8 mouse cellular contexts compared by ENCODE assay signal in genomic region chr12:69892371-69893251, GRCm38 (mm10). TPM values are rescaled to one million over a fixed set of nuclear protein-coding genes. Genes with fewer than 3 reads are reported as not detected.
DNase-seq lines count a peak whose midpoint lies in the region; ATAC-seq and TF ChIP-seq lines count a peak whose summit lies in the region.

Gene Atl1, plus strand, starts transcription at chr12:69892614.
Gene Map4k5, minus strand, starts transcription at chr12:69893200.

- H3K4me2 ChIP-seq in forebrain, postnatal 0 days (ENCODE audit: low read depth), result peak within 1 kb of the TSS; percentile 65
- H3K4me2 ChIP-seq in lung, embryonic 14.5 days, result peak within 1 kb of the TSS; percentile 73

- ATAC-seq in forebrain, postnatal 0 days, result peak; percentile 98
- ATAC-seq in lung, embryonic 14.5 days (ENCODE audit: insufficient read depth), result peak; percentile 97
- peak; percentile 87 for ATAC-seq in neutrophil, adult 5-6 weeks (ENCODE audit: extremely low read depth, insufficient number of reproducible peaks, low FRiP score, poor library complexity, severe bottlenecking)

- no peaks in the 10 kb centered on the region for H3K27me3 ChIP-seq in cerebellum, adult 2 months (ENCODE audit: control insufficient read depth, insufficient read depth, low read length)
- no peaks in the 10 kb centered on the region for H3K27me3 ChIP-seq in forebrain, postnatal 0 days (ENCODE audit: insufficient read depth, low read length)
- H3K27me3 ChIP-seq in lung, embryonic 14.5 days (ENCODE audit: insufficient read depth, low read length), result no peaks in the 10 kb centered on the region

- H3K9ac ChIP-seq in forebrain, postnatal 0 days, result peak within 1 kb of the TSS; percentile 96
- H3K9ac ChIP-seq in lung, embryonic 14.5 days, result peak within 1 kb of the TSS; percentile 97

- H3K4me3 ChIP-seq in cerebellum, adult 2 months (replicated peaks; ENCODE audit: insufficient read depth, low read depth, low read length), result peak within 1 kb of the TSS; percentile 93
- H3K4me3 ChIP-seq in forebrain, postnatal 0 days (ENCODE audit: low read depth, low read length), result peak within 1 kb of the TSS; percentile 90
- peak within 1 kb of the TSS; percentile 89 for H3K4me3 ChIP-seq in lung, embryonic 14.5 days (ENCODE audit: low read depth, low read length)

- TF ChIP-seq CTCF in cerebellum, adult 2 months (IDR thresholded peaks at IDR 0.05; ENCODE audit: borderline replicate concordance, insufficient read depth, low read depth, low read length), result peak; percentile 58
- peak; percentile 73 for TF ChIP-seq CTCF in forebrain, postnatal 0 days (IDR thresholded peaks at IDR 0.05; ENCODE audit: low read depth)
- TF ChIP-seq CTCF in lung, embryonic 14.5 days (IDR thresholded peaks at IDR 0.05; ENCODE audit: low read depth), result peak; percentile 47

- H3K36me3 ChIP-seq in forebrain, postnatal 0 days (ENCODE audit: insufficient read depth), result no peaks in the 10 kb centered on the region; the same call in 1 of the 2 replicates
- H3K36me3 ChIP-seq in lung, embryonic 14.5 days (ENCODE audit: insufficient read depth), result 0 out of 2 replicates have a peak, but pooled peaks cover 4% of the 10 kb centered on the region

- peak within 1 kb of the TSS; percentile 94 for H3K27ac ChIP-seq in cerebellum, adult 2 months (ENCODE audit: insufficient read depth, low read length)
- peak within 1 kb of the TSS; percentile 96 for H3K27ac ChIP-seq in forebrain, postnatal 0 days (ENCODE audit: low read depth, low read length)
- peak within 1 kb of the TSS; percentile 96 for H3K27ac ChIP-seq in lung, embryonic 14.5 days (ENCODE audit: low read depth)

- under 1% methylated on average over 116 of the region's 118 CpGs for WGBS in cerebellum, adult 2 months
- WGBS in forebrain, postnatal 0 days, result 2% methylated on average over 112 of the region's 118 CpGs
- under 1% methylated on average over 118 of the region's 118 CpGs for WGBS in lung, embryonic 14.5 days

- TF ChIP-seq POLR2A in cerebellum, adult 2 months (IDR thresholded peaks at IDR 0.05; ENCODE audit: borderline replicate concordance, insufficient read depth, low read length), result peak; percentile 5; the same call in 1 of the 2 replicates

- no peaks in the 10 kb centered on the region for H3K9me3 ChIP-seq in forebrain, postnatal 0 days (ENCODE audit: low read length)
- no peaks in the 10 kb centered on the region for H3K9me3 ChIP-seq in lung, embryonic 14.5 days (ENCODE audit: low read depth, low read length)

- peaks cover 13% of the 10 kb centered on the region; the same call in 1 of the 2 replicates for H3K4me1 ChIP-seq in cerebellum, adult 2 months (ENCODE audit: control insufficient read depth, insufficient read depth, low read length)
- H3K4me1 ChIP-seq in forebrain, postnatal 0 days (ENCODE audit: insufficient read depth), result peaks cover 21% of the 10 kb centered on the region
- H3K4me1 ChIP-seq in lung, embryonic 14.5 days (ENCODE audit: insufficient read depth), result no peaks in the 10 kb centered on the region; the same call in 1 of the 2 replicates

- peak; percentile 22 for DNase-seq in MEL-GATA-1-ER (ENCODE audit: extremely low read depth, low read depth)
- peak; percentile 92 for DNase-seq in cerebellum, adult 2 months
- DNase-seq in forebrain, postnatal 0 days, result peak; percentile 92
- peak; percentile 92 for DNase-seq in heart, postnatal 4 days
- peak; percentile 68 to 86 for DNase-seq in layer of hippocampus, adult 8-10 months (ENCODE audit: low spot score in 2 of 2)
- peak; percentile 95 for DNase-seq in lung, embryonic 14.5 days
- DNase-seq in testis, postnatal 14 days (ENCODE audit: low spot score), result peak; percentile 89

RNA-seq across cellular contexts. Expression of gene Atl1, which starts in this region (rescaled TPM):
- polyA plus RNA-seq in cerebellum, adult 2 months (2012; rRNA removed), result 79.9 and 85.5 TPM in 2 replicates
- 156 and 163 TPM in 2 replicates for total RNA-seq in forebrain, postnatal 0 days (2014; rRNA removed)
- polyA plus RNA-seq in forebrain, postnatal 0 days (2015; fragmentation: Nextera tagmentation; extraction: Ambion mirVana), result 97.6 and 132 TPM in 2 replicates
- total RNA-seq in heart, postnatal 4 days (2021), result 10 to 100 TPM; 10.1 to 11.0 TPM
- 100 to 1,000 TPM; 177 to 196 (median 191) TPM for total RNA-seq in layer of hippocampus, adult 8-10 months (2022)
- 3.2 and 3.6 TPM in 2 replicates for polyA plus RNA-seq in lung, embryonic 14.5 days (2014; fragmentation: Nextera tagmentation; extraction: Ambion mirVana)
- 1.5 and 2.2 TPM in 2 replicates for total RNA-seq in neutrophil, adult 5-6 weeks (2017)

RNA-seq across cellular contexts. Expression of gene Map4k5, which starts in this region (rescaled TPM):
- 22.7 and 22.9 TPM in 2 replicates for polyA plus RNA-seq in cerebellum, adult 2 months (2012; rRNA removed)
- total RNA-seq in forebrain, postnatal 0 days (2014; rRNA removed), result 46.8 and 47.6 TPM in 2 replicates
- 16.8 and 20.4 TPM in 2 replicates for polyA plus RNA-seq in forebrain, postnatal 0 days (2015; fragmentation: Nextera tagmentation; extraction: Ambion mirVana)
- 10 to 100 TPM; 41.9 to 44.7 TPM for total RNA-seq in heart, postnatal 4 days (2021)
- total RNA-seq in layer of hippocampus, adult 8-10 months (2022), result 10 to 100 TPM; 42.6 to 49.5 (median 48.4) TPM
- 43.9 and 49.0 TPM in 2 replicates for polyA plus RNA-seq in lung, embryonic 14.5 days (2014; fragmentation: Nextera tagmentation; extraction: Ambion mirVana)
- total RNA-seq in neutrophil, adult 5-6 weeks (2017), result 40.6 and 46.7 TPM in 2 replicates

Comparison
In these comparisons a context has a peak if more than half of its experiments do, and no peak if none do; other contexts are left out.
1. Peak in every context shown above with its lines: DNase-seq, ATAC-seq, H3K4me3 ChIP-seq and H3K27ac ChIP-seq.
2. RNA of gene Atl1 (total RNA-seq): 177 to 196 TPM in layer of hippocampus, adult 8-10 months and 156 to 163 TPM in forebrain, postnatal 0 days; 10.1 to 11.0 TPM in heart, postnatal 4 days and 1.5 to 2.2 TPM in neutrophil, adult 5-6 weeks; every median in the first group is over 10 times any median in the second.
3. RNA of gene Atl1 (polyA plus RNA-seq): 97.6 to 132 TPM in forebrain, postnatal 0 days and 79.9 to 85.5 TPM in cerebellum, adult 2 months; 3.2 to 3.6 TPM in lung, embryonic 14.5 days; every median in the first group is over 10 times any median in the second.
4. DNase-seq: peak in every context shown above with its lines; median percentile 95 in lung, embryonic 14.5 days; 92 in cerebellum, adult 2 months; 92 in forebrain, postnatal 0 days; 92 in heart, postnatal 4 days; 89 in testis, postnatal 14 days; 77 in layer of hippocampus, adult 8-10 months; 22 in MEL-GATA-1-ER.